Mouse (Mus musculus) MEL (cell line): ENCODE measurements around the gene Copz1.

Experiments
- CHD2 ChIP-seq: IDR thresholded peaks from 2 replicates; pipeline ENCODE4 v1.6.1; 2011; ENCODE audit warnings: low read length, improper control_type of control experiment
- CTCF ChIP-seq, 3 experiments: IDR thresholded peaks in 2 of 3; conservative IDR thresholded peaks in 1 of 3; 2 replicates each; pipeline ENCODE4 v1.5.1; 2011 to 2012; ENCODE audit warnings: low read length in 3 of 3, low read depth in 2 of 3, mild to moderate bottlenecking in 2 of 3, improper control_type of control experiment in 1 of 3, inconsistent platforms in 1 of 3, mixed read lengths in 1 of 3, moderate library complexity in 1 of 3; ENCODE audit not compliant: control insufficient read depth in 1 of 3, insufficient read depth in 1 of 3, poor library complexity in 1 of 3, severe bottlenecking in 1 of 3
- EP300 ChIP-seq, 2 experiments: IDR thresholded peaks; 2 replicates each; pipeline ENCODE4 v1.6.1; 2011; ENCODE audit warnings: improper control_type of control experiment in 2 of 2, low read length in 2 of 2, low read depth in 1 of 2, mild to moderate bottlenecking in 1 of 2
- MAX ChIP-seq: IDR thresholded peaks from 2 replicates; pipeline ENCODE4 v1.6.1; 2011; ENCODE audit warnings: low read length, improper control_type of control experiment
- POLR2A ChIP-seq, 2 experiments: IDR thresholded peaks; 2 replicates each; pipeline ENCODE4 v1.6.1; 2011 to 2012; ENCODE audit warnings: low read length in 2 of 2, mild to moderate bottlenecking in 2 of 2, control low read depth in 1 of 2, improper control_type of control experiment in 1 of 2, low read depth in 1 of 2, moderate library complexity in 1 of 2; ENCODE audit not compliant: control insufficient read depth in 1 of 2, insufficient read depth in 1 of 2, poor library complexity in 1 of 2
- SIN3A ChIP-seq: IDR thresholded peaks from 2 replicates; pipeline ENCODE4 v1.6.1; 2012; ENCODE audit warnings: low read length, improper control_type of control experiment, inconsistent platforms
- TCF12 ChIP-seq: IDR thresholded peaks from 2 replicates; pipeline ENCODE4 v1.6.1; 2014; ENCODE audit warnings: low read depth, mild to moderate bottlenecking, inconsistent platforms, low read length, improper control_type of control experiment, moderate library complexity
- USF1 ChIP-seq: IDR thresholded peaks from 2 replicates; pipeline ENCODE4 v1.6.1; 2014; ENCODE audit warnings: low read depth, mild to moderate bottlenecking, inconsistent platforms, low read length, improper control_type of control experiment, moderate library complexity

- peak; percentile 92 to 95 for TF ChIP-seq EP300 (IDR thresholded peaks at IDR 0.05; ENCODE audit: low read depth in 1 of 2, low read length in 2 of 2)
- no peak for TF ChIP-seq MAX
- no peak for TF ChIP-seq CHD2
- peak in 1 of 2 experiments; percentile 63; a peak in 2 of 4 replicates for TF ChIP-seq POLR2A (IDR thresholded peaks at IDR 0.05; ENCODE audit: control insufficient read depth in 1 of 2, insufficient read depth in 1 of 2, low read depth in 1 of 2, low read length in 2 of 2, poor library complexity in 1 of 2)
- TF ChIP-seq CTCF (IDR thresholded peaks at IDR 0.05 in 2 of 3, conservative IDR thresholded peaks at IDR 0.05 in 1 of 3; ENCODE audit: control insufficient read depth in 1 of 3, insufficient read depth in 1 of 3, low read depth in 2 of 3, low read length in 3 of 3, poor library complexity in 1 of 3, severe bottlenecking in 1 of 3): no peak
- no peak for TF ChIP-seq USF1
- peak; percentile 68; the same call in 1 of the 2 replicates for TF ChIP-seq SIN3A
- TF ChIP-seq TCF12: peak; percentile 98
These were observed 20.9 kb upstream of the Copz1 start for GRCm38 (mm10) chr15:103251595-103251994.
